Mouse (Mus musculus) liver, embryonic 12.5 days (tissue): ENCODE data around the gene Mllt1. TPM values are rescaled to one million over a fixed set of nuclear protein-coding genes. Genes with fewer than 3 reads are reported as not detected.
"Not testable (repeated sequence)": the region's sequence is repeated elsewhere in the genome, so short reads cannot be mapped to it uniquely, and the experiment has no call there.

Source experiments
- ATAC-seq: fragments of 200-750 bp; cut with Nextera tagmentation; 2 replicates; pipeline ENCODE4 v1.8.0; 2017; ENCODE audit warnings: moderate number of reproducible peaks, mild to moderate bottlenecking, moderate library complexity
- H3K27ac ChIP-seq: fragments of 300-500 bp; sonication (generic); 2 replicates; pipeline ENCODE4 v1.5.1; 2016; ENCODE audit warnings: mild to moderate bottlenecking
- H3K27me3 ChIP-seq: fragments of 300-500 bp; sonication (generic); replicated peaks from 2 replicates; pipeline ENCODE4 v1.6.1; 2016; ENCODE audit warnings: mild to moderate bottlenecking, moderate library complexity
- H3K36me3 ChIP-seq: fragments of 300-500 bp; sonication (generic); 2 replicates; pipeline ENCODE4 v1.6.1; 2016; ENCODE audit warnings: mild to moderate bottlenecking, moderate library complexity
- H3K4me1 ChIP-seq: fragments of 300-500 bp; sonication (generic); 2 replicates; pipeline ENCODE4 v1.6.1; 2016
- H3K4me2 ChIP-seq: fragments of 300-500 bp; sonication (generic); 2 replicates; pipeline ENCODE4 v1.6.1; 2016; ENCODE audit warnings: mild to moderate bottlenecking, moderate library complexity
- H3K4me3 ChIP-seq: fragments of 300-500 bp; sonication (generic); 2 replicates; pipeline ENCODE4 v1.5.1; 2016; ENCODE audit warnings: mild to moderate bottlenecking, moderate library complexity
- H3K9ac ChIP-seq: fragments of 300-500 bp; sonication (generic); 2 replicates; pipeline ENCODE4 v1.6.1; 2016; ENCODE audit warnings: mild to moderate bottlenecking, moderate library complexity
- H3K9me3 ChIP-seq: fragments of 300-500 bp; sonication (generic); replicated peaks from 2 replicates; pipeline ENCODE4 v1.6.1; 2016; ENCODE audit warnings: mild to moderate bottlenecking, moderate library complexity
- whole genome bisulfite sequencing: fragments of 180-500 bp; shearing (Covaris S2); methylation state at CpG from one replicate; pipeline ENCODE4 v1.1.7; 2016; ENCODE audit not compliant: insufficient replicate concordance; 5-methylcytosine and 5-hydroxymethylcytosine counted together
- polyA plus RNA-seq: library from polyadenylated mRNA; unstranded; fragments of >200 nt; fragmentation: Nextera tagmentation; extraction: Ambion mirVana; gene quantifications from 2 replicates; pipeline ENCODE4 v1.2.1, GENCODE M21; 2016

The Mllt1 gene
- polyA plus RNA-seq, 1 experiment from 2014 or later, result 24.7 TPM

GRCm38 (mm10) chr17:56933395-56933794 lies 1.8 kb downstream of the Mllt1 start:
- H3K36me3 ChIP-seq, result 0 out of 2 replicates have a peak, but pooled peaks cover 2% of the 10 kb centered on the region
- H3K4me3 ChIP-seq, result no peak overlapping the region
- peaks cover 13% of the 10 kb centered on the region; the same call in 1 of the 2 replicates for H3K27me3 ChIP-seq
- no peak overlapping the region for H3K27ac ChIP-seq
- H3K9ac ChIP-seq, result no peak overlapping the region
- 81% methylated on average over 2 of the region's 2 CpGs for WGBS
- peaks cover 70% of the 10 kb centered on the region for H3K4me1 ChIP-seq
- no peaks in the 10 kb centered on the region for H3K9me3 ChIP-seq
- peak overlapping the region; percentile 98; the same call in 1 of the 2 replicates for H3K4me2 ChIP-seq
- no peak for ATAC-seq

DNA sequence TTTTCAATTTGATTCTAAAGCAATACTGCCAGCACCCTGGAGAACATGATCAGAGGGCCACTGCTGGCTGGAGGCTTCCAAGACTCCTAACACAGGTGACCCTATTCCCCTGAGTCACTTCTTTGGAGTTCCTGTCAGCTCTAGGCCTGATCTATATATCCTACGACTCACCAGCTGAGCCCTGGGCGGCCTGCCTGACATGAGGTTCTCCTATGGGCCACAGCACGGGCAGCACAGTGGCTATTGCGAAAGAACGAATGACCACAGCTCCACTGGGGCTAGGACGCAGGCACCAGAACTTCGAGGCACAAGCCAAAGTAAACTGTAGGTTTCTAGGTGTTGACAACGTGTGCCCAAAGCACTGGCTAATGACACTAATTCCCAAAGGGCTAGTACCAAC lies 5.2 kb downstream of the Mllt1 start:
- no peaks in the 10 kb centered on the region for H3K9me3 ChIP-seq
- peaks cover 24% of the 10 kb centered on the region for H3K36me3 ChIP-seq
- H3K27me3 ChIP-seq, result no peaks in the 10 kb centered on the region
- no peak for ATAC-seq
- no peak overlapping the region for H3K4me2 ChIP-seq
- 43% methylated on average over 8 of the region's 8 CpGs for WGBS
- no peak overlapping the region for H3K4me3 ChIP-seq
- no peak overlapping the region for H3K27ac ChIP-seq
- H3K4me1 ChIP-seq, result peaks cover 70% of the 10 kb centered on the region
- H3K9ac ChIP-seq, result no peak overlapping the region

DNA sequence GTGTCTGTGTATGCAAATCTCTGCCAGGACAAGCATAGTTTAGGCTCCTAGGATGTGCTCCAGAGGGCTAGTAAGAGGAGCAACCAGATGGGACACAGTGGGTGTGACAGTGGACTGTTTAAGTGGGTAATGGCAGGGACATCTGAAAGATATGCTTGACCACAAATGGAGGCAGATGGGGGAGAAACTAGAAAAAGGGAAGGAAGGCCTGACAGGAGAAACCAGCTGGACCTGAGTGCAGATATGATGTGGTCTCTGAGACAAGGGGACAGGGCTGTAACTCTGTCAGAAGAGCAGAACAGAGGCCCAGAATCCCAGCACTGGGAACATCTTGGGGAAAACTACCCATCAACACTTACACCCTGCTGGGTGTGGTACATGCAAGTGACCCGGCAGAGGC lies 5.7 kb downstream of the Mllt1 start:
- no peak for ATAC-seq
- Histone ChIP-seq H3K27ac (no peak overlapping the region), H3K4me3 (no peak overlapping the region), H3K4me2 (no peak overlapping the region), H3K9me3 (no peaks in the 10 kb centered on the region), H3K9ac (no peak overlapping the region), H3K4me1 (peaks cover 65% of the 10 kb centered on the region), H3K27me3 (no peaks in the 10 kb centered on the region), H3K36me3 (peaks cover 29% of the 10 kb centered on the region)
- 46% methylated on average over 1 of the region's 1 CpGs for WGBS

DNA sequence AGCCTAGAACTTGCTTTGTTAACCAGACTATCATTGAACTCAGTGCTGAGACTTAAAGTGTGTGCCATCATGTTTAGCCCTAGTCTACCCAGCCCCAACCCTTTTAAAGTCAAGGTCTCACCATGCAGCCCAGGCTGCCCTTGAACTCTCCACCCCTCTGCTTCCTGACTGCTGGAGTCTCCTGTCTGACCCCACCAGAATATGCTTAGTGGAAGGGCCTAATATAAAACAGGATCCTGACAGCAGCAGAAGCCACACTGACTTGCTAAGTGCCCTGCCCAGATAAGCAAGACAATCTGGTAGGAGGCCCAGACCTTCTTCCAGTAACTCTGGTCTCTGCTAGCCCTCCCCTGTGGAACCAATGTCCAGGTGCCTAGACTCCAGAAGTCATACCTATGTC lies 6.1 kb downstream of the Mllt1 start:
- H3K36me3 ChIP-seq, result peaks cover 33% of the 10 kb centered on the region

GRCm38 (mm10) chr17:56925998-56926397 lies 9.2 kb downstream of the Mllt1 start:
- Histone ChIP-seq H3K4me2 (no peak overlapping the region), H3K4me3 (no peak overlapping the region), H3K9ac (no peak overlapping the region), H3K27me3 (no peaks in the 10 kb centered on the region), H3K4me1 (peaks cover 31% of the 10 kb centered on the region), H3K9me3 (no peaks in the 10 kb centered on the region), H3K27ac (no peak overlapping the region), H3K36me3 (peaks cover 59% of the 10 kb centered on the region)
- 77% methylated on average over 2 of the region's 2 CpGs for WGBS
- no peak for ATAC-seq

More for the DNA sequence above, 6.1 kb downstream of the Mllt1 start:
- Histone ChIP-seq H3K9me3 (no peaks in the 10 kb centered on the region), H3K4me2 (no peak overlapping the region), H3K27ac (no peak overlapping the region; the same call in 1 of the 2 replicates), H3K4me1 (peaks cover 61% of the 10 kb centered on the region), H3K9ac (no peak overlapping the region), H3K27me3 (no peaks in the 10 kb centered on the region), H3K4me3 (no peak overlapping the region)
- no peak for ATAC-seq

DNA sequence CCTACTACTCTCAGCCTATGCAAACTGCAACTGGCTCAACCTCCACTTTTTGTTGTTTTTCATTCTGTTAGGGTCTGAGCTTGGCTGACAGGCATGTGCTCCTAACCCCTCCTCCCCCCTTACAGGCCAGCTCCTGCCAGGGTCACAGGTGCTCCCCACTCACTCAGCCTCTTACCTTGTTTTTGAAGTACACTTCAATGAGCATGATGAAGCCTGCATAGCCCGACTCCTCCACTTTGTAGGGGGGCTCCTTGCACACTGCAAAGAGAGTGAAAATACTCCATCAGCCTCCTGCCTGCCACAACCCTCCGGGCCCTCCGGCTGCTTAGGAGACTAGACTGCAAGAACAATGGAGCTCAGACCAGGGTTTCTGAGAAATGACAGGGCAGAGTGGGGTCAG lies 15.5 kb downstream of the Mllt1 start:
- H3K4me2 ChIP-seq, result no peak overlapping the region
- no peak overlapping the region for H3K27ac ChIP-seq
- no peaks in the 10 kb centered on the region for H3K4me1 ChIP-seq
- no peaks in the 10 kb centered on the region for H3K9me3 ChIP-seq
- no peak overlapping the region for H3K4me3 ChIP-seq
- no peak for ATAC-seq
- peaks cover 92% of the 10 kb centered on the region for H3K36me3 ChIP-seq
- H3K27me3 ChIP-seq, result no peaks in the 10 kb centered on the region
- WGBS, result 82% methylated on average over 3 of the region's 3 CpGs
- no peak overlapping the region for H3K9ac ChIP-seq

DNA sequence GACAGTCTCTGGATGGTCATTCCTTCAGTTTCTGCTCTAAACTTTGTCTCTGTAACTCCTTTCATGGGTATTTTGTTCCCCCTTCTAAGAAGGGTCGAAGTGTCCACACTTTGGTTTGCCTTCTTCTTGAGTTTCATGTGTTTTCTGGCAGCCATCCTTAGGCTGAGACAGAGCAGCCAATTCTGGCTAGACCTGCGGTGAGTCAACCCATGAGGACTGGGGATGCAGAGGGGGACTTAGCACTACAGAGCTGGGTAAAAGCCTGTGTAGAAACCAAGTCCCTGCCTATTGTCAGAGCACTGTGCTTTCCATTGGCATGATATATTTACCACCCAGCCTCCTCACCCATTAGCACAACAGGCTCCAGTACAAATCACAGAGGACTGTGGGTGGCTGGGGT lies 18.0 kb downstream of the Mllt1 start:
- no peak for ATAC-seq
- Histone ChIP-seq H3K27me3 (no peaks in the 10 kb centered on the region), H3K27ac (no peak overlapping the region), H3K9me3 (no peaks in the 10 kb centered on the region), H3K4me2 (no peak overlapping the region), H3K4me1 (peaks cover 14% of the 10 kb centered on the region), H3K4me3 (no peak overlapping the region), H3K9ac (no peak overlapping the region), H3K36me3 (peaks cover 88% of the 10 kb centered on the region)
- 87% methylated on average over 2 of the region's 2 CpGs for WGBS

DNA sequence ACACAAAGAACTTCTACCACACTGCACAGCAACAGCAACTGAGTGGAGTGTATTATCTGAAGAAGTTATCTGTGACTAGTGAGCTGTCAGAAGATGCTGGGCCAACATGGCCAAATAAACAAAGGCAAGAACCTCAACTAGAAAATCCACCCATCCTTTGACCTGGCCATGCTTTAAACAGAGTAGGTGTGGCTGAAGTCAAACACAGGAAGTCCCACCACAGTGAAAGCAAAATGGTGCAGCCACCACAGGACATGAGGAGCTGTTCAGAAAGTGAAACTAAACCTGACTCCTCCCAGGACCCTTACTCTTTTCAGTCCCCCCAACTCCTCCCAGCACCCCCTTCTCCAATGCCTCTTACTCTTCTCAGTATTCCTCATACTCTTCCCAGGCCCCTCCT lies 21.8 kb downstream of the Mllt1 start:
- Histone ChIP-seq H3K27me3 (no peaks in the 10 kb centered on the region), H3K36me3 (peaks cover 88% of the 10 kb centered on the region), H3K27ac (no peak overlapping the region), H3K9me3 (no peaks in the 10 kb centered on the region), H3K4me3 (no peak overlapping the region), H3K4me2 (no peak overlapping the region), H3K4me1 (peaks cover 15% of the 10 kb centered on the region), H3K9ac (no peak overlapping the region)
- ATAC-seq, result no peak

- 45% methylated on average over 3 of the region's 3 CpGs for WGBS
- Histone ChIP-seq H3K9ac (no peak overlapping the region), H3K27ac (no peak overlapping the region), H3K4me1 (peaks cover 19% of the 10 kb centered on the region), H3K36me3 (peaks cover 88% of the 10 kb centered on the region), H3K4me2 (no peak overlapping the region), H3K4me3 (no peak overlapping the region), H3K27me3 (no peaks in the 10 kb centered on the region), H3K9me3 (no peaks in the 10 kb centered on the region)
- ATAC-seq, result no peak
These were observed 22.2 kb downstream of the Mllt1 start for GRCm38 (mm10) chr17:56913023-56913422.

DNA sequence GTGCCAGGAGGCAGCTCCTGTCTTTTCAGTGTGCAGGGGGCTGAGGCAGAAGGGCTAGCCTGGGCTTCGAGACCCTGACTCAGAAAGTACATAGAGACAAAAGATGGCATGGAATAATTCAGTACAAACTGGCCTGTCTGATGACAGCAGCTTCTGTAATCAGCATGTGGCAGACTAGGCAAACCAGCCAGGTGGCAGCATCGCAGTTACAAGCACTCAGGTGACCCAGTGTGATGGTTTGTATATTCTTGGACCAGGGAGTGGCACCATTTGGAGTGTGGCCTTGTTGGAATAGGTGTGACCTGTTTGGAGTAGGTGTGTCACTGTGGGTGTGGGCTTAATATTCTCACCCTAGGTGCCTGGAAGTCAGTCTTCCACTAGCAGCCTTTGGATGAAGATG lies 25.5 kb downstream of the Mllt1 start:
- not testable (repeated sequence) for H3K4me2 ChIP-seq, H3K27me3 ChIP-seq, H3K9me3 ChIP-seq, H3K4me3 ChIP-seq, ATAC-seq, H3K9ac ChIP-seq, H3K27ac ChIP-seq
- WGBS, result 76% methylated on average over 2 of the region's 2 CpGs
- Histone ChIP-seq H3K36me3 (peaks cover 86% of the 10 kb centered on the region), H3K4me1 (peaks cover 43% of the 10 kb centered on the region)

DNA sequence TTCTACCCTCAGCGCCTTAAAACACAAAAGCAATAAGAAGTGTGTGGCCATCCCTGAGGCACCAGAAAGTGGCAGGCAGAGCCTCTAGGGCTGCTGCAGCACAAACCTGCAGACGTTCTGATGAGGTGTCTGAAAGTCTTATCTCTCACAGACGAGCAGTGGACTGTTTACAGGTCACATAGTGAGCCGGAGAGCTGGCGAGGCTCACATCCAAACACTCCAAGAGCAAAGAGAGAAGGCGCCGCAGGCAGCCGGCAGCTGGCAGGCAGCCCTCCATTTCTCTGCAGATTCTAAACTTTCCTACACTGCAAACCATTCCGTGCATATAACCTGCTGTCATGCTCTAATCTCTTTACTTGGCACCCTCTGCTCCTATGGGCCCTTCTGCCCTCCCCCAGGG lies 27.3 kb downstream of the Mllt1 start:
- Histone ChIP-seq H3K36me3 (peaks cover 90% of the 10 kb centered on the region), H3K27me3 (no peaks in the 10 kb centered on the region), H3K4me2 (no peak overlapping the region), H3K4me3 (no peak overlapping the region), H3K27ac (no peak overlapping the region), H3K9me3 (no peaks in the 10 kb centered on the region), H3K9ac (no peak overlapping the region), H3K4me1 (peaks cover 30% of the 10 kb centered on the region)
- WGBS, result 53% methylated on average over 9 of the region's 9 CpGs
- no peak for ATAC-seq

DNA sequence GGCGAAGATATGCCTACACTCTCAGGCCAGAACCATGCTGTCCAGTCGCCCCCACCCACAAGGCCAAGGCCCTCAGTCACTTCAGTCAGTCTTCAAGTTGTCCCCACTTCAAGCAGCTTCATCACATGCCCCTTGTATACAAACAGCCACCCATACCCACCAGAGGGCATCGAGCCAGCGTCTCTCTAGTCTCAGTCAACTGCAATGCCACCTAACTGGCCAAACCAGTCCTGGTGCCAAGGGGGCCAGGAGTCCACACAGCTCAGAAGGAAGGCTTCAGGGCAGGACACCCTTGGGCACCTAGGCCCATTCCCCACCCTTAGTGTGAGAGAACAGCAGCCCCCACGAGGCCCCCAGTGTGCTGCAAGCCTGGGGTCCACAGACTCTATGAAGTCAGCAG lies 28.1 kb downstream of the Mllt1 start:
- Histone ChIP-seq H3K4me2 (no peak overlapping the region), H3K27me3 (no peaks in the 10 kb centered on the region), H3K9ac (no peak overlapping the region), H3K9me3 (no peaks in the 10 kb centered on the region), H3K4me3 (no peak overlapping the region), H3K4me1 (peaks cover 29% of the 10 kb centered on the region), H3K36me3 (peaks cover 92% of the 10 kb centered on the region), H3K27ac (no peak overlapping the region)
- 74% methylated on average over 5 of the region's 5 CpGs for WGBS
- no peak for ATAC-seq

GRCm38 (mm10) chr17:56906166-56906565 lies 29.0 kb downstream of the Mllt1 start:
- Histone ChIP-seq H3K4me2 (no peak overlapping the region), H3K36me3 (peaks cover 92% of the 10 kb centered on the region)
- ATAC-seq, result no peak

More at GRCm38 (mm10) chr17:56906166-56906565, 29.0 kb downstream of the Mllt1 start:
- no peak overlapping the region for H3K27ac ChIP-seq
- no peak overlapping the region for H3K4me3 ChIP-seq
- H3K27me3 ChIP-seq, result no peaks in the 10 kb centered on the region
- peaks cover 29% of the 10 kb centered on the region for H3K4me1 ChIP-seq
- H3K9ac ChIP-seq, result no peak overlapping the region
- no peaks in the 10 kb centered on the region for H3K9me3 ChIP-seq
- 79% methylated on average over 3 of the region's 3 CpGs for WGBS
